Mouse (Mus musculus): ENCODE measurements around the gene Map3k5.

Gene Map3k5

GRCm38 (mm10) chr10:20119504-20120425 is 185.5 kb downstream of the Map3k5 start:
- DNase-seq: peak; percentile 55

- no peak for DNase-seq
Measured at GRCm38 (mm10) chr10:20121981-20122380, 187.7 kb downstream of the Map3k5 start.

- DNase-seq: peak; percentile 61
Measured at GRCm38 (mm10) chr10:20123401-20123800, 189.1 kb downstream of the Map3k5 start.

- DNase-seq: no peak
Measured at GRCm38 (mm10) chr10:20124576-20124975, 190.3 kb downstream of the Map3k5 start.

- DNase-seq: peak; percentile 85
Measured at GRCm38 (mm10) chr10:20125226-20125625, 191.0 kb downstream of the Map3k5 start.

- no peak for DNase-seq
Measured at GRCm38 (mm10) chr10:20132933-20133652, 198.8 kb downstream of the Map3k5 start.

GRCm38 (mm10) chr10:20135350-20136058 is 201.2 kb downstream of the Map3k5 start:
- peak; percentile 55 for DNase-seq

- DNase-seq: no peak
Measured at GRCm38 (mm10) chr10:20136505-20136904, 202.2 kb downstream of the Map3k5 start.

- no peak for DNase-seq
Measured at GRCm38 (mm10) chr10:20141376-20141775, 207.1 kb downstream of the Map3k5 start.

- no peak for DNase-seq
Measured at GRCm38 (mm10) chr10:20148130-20148772, 214.0 kb downstream of the Map3k5 start, which contains the start of gene Map7. Map7 (plus strand) TSS chr10:20148471.

- peak; percentile 79 for DNase-seq
Measured at GRCm38 (mm10) chr10:20148773-20149120, 214.5 kb downstream of the Map3k5 start.

- peak; percentile 45 for DNase-seq
Measured at GRCm38 (mm10) chr10:20149121-20149834, 215.0 kb downstream of the Map3k5 start.

GRCm38 (mm10) chr10:20149835-20150355 is 215.6 kb downstream of the Map3k5 start:
- DNase-seq: no peak

- DNase-seq: no peak
Measured at GRCm38 (mm10) chr10:20152131-20152530, 217.9 kb downstream of the Map3k5 start.

- DNase-seq: no peak
Measured at GRCm38 (mm10) chr10:20153507-20153906, 219.2 kb downstream of the Map3k5 start.

GRCm38 (mm10) chr10:20155401-20155800 is 221.1 kb downstream of the Map3k5 start:
- DNase-seq: no peak

- no peak for DNase-seq
Measured at GRCm38 (mm10) chr10:20157021-20157726, 222.9 kb downstream of the Map3k5 start.

GRCm38 (mm10) chr10:20158756-20159155 is 224.5 kb downstream of the Map3k5 start:
- no peak for DNase-seq

- no peak for DNase-seq
Measured at GRCm38 (mm10) chr10:20159308-20159707, 225.0 kb downstream of the Map3k5 start.

- DNase-seq: no peak
Measured at GRCm38 (mm10) chr10:20160914-20161313, 226.6 kb downstream of the Map3k5 start.

- no peak for DNase-seq
Measured at GRCm38 (mm10) chr10:20164810-20165209, 230.5 kb downstream of the Map3k5 start.
